Mouse (Mus musculus): ENCODE data around the gene Olfr263.

Olfr263 gene

GRCm38 (mm10) chr13:21169657-21170430 is 40.4 kb downstream of the Olfr263 start:
- peak; percentile 65 for DNase-seq (ENCODE audit: low spot score)

- no peak for DNase-seq (ENCODE audit: low spot score)
Measured at GRCm38 (mm10) chr13:21170431-21171155, 41.2 kb downstream of the Olfr263 start.

GRCm38 (mm10) chr13:21171156-21171530 is 41.7 kb downstream of the Olfr263 start:
- no peak for DNase-seq (ENCODE audit: low spot score)

- no peak for DNase-seq (ENCODE audit: low spot score)
Measured at GRCm38 (mm10) chr13:21171600-21172150, 42.2 kb downstream of the Olfr263 start.

- DNase-seq (ENCODE audit: low spot score) = peak; percentile 31
Measured at GRCm38 (mm10) chr13:21172241-21173027, 43.0 kb downstream of the Olfr263 start.

- DNase-seq (ENCODE audit: low spot score) = peak; percentile 84
Measured at GRCm38 (mm10) chr13:21173072-21173471, 43.6 kb downstream of the Olfr263 start.

GRCm38 (mm10) chr13:21176733-21177132 is 47.3 kb downstream of the Olfr263 start:
- DNase-seq (ENCODE audit: low spot score) = no peak

- no peak for DNase-seq (ENCODE audit: low spot score)
Measured at GRCm38 (mm10) chr13:21177657-21178056, 48.2 kb downstream of the Olfr263 start.

- DNase-seq (ENCODE audit: low spot score) = no peak
Measured at GRCm38 (mm10) chr13:21178364-21178763, 48.9 kb downstream of the Olfr263 start.

GRCm38 (mm10) chr13:21179367-21179723 is 49.9 kb downstream of the Olfr263 start, which contains the start of gene Trim27:
Trim27 (plus strand) TSS chr13:21179445.
- peak; percentile 11 for DNase-seq (ENCODE audit: low spot score)

GRCm38 (mm10) chr13:21179724-21180550 is 50.5 kb downstream of the Olfr263 start:
- peak; percentile 81 for DNase-seq (ENCODE audit: low spot score)

- DNase-seq (ENCODE audit: low spot score) = peak; percentile 13
Measured at GRCm38 (mm10) chr13:21180551-21181530, 51.4 kb downstream of the Olfr263 start.

GRCm38 (mm10) chr13:21181996-21182395 is 52.6 kb downstream of the Olfr263 start:
- no peak for DNase-seq (ENCODE audit: low spot score)

- no peak for DNase-seq (ENCODE audit: low spot score)
Measured at GRCm38 (mm10) chr13:21183066-21183465, 53.6 kb downstream of the Olfr263 start.

GRCm38 (mm10) chr13:21183661-21184060 is 54.2 kb downstream of the Olfr263 start:
- no peak for DNase-seq (ENCODE audit: low spot score)

GRCm38 (mm10) chr13:21185521-21185920 is 56.1 kb downstream of the Olfr263 start:
- DNase-seq (ENCODE audit: low spot score) = no peak

All from ovary, adult 18-20 months (tissue).